Mouse (Mus musculus): Measurements from ENCODE around the gene Timm17a.

The Timm17a gene

GRCm38 (mm10) chr1:135280646-135281045 lies 32.9 kb downstream of the Timm17a start:
- peak; percentile 85 for DNase-seq (ENCODE audit: low spot score)

DNA sequence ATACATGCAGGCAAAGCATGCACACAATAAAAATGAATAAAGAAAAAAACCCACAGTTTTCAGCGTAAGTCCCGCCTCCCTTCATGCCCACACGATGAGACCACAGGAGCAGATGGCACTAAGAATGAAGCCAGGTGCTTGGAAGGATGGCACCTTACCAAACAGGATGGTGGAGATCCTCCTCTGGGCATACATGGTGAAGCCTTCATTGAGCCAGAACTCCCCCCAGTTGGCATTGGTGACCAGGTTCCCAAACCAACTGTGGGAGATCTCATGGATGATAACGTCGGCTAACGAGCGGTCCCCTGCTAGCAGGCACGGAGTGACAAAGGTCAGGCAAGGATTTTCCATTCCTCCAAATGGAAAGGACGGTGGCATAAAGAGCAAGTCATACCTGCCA lies 42.2 kb downstream of the Timm17a start:
- DNase-seq (ENCODE audit: low spot score), result no peak

DNA sequence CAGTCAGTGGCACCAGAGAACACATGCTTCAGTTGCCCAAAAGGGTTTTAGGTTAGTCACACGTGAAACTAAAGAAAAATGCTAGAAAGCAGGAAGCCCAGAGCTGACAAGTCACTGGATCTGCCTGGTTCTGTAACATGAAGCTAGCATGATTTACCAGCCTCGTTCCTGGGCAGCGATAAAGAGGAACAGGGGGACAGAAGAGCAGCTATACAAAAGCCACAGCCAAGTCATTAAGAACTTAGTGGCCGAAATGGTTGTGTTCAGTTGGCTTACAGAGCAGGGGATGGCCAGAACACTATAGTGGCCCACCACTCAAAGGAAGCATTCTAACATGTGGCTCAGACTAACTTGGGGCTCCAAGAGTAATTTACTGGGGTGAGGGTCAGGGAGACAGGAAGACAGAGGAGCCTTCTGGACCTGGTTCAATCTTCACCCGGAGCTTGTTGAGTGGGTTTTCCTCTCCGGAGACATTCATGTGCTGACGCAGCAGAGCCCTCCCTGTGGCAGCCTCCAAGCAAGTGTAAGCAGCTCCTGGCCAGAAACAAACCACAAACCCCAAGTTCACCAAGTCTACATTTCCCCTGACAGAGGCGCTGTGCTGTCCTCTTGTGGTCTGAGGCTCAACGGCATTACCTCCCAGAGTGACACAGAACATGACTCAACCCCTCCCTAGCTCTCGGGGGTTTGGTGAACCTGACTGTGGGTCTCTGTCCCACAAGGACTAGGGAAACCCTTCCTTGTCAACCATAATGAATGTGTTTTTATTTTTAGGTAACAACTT lies 45.7 kb downstream of the Timm17a start:
- no peak for DNase-seq (ENCODE audit: low spot score)

DNA sequence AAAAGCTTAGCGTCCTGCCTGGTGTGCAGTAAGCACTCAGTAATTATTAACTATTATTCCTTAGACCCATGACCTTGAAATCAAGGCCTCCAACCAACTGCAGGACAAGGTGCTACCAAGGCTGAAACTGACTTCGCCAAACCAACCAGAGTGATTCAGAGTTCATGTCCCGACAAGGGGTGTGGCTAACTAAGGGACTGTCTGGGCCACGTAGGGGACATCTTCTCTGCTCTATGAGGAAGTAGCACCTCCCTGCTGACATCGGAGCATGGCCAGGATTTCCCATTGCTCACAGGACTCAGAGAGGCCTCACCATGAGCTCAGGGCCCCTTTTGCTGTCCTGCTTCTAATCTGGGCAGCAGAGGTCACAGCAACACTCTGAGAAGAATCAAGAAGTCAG lies 47.7 kb downstream of the Timm17a start:
- no peak for DNase-seq (ENCODE audit: low spot score)

DNA sequence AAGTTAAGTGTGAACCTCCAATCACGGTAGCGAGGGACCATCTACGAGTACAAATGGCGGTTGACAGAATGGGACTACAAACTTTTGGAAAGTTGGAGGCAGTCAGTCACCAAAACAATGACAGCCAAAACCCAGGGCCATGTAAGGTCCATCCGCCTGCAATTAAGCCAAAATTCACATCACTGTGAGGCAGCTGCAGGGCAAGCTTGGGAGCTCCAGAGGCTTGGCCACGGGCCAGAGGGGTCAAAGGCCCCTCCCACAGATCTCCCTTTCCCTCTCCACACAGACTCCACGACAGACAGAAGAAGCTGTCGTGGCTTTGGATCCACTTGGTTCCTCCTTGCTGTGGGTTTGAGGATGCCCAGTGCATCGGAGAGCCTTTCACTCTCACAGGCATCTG lies 50.3 kb downstream of the Timm17a start:
- no peak for DNase-seq (ENCODE audit: low spot score)

- DNase-seq (ENCODE audit: low spot score), result no peak
Measured at GRCm38 (mm10) chr1:135262329-135262728, 51.2 kb downstream of the Timm17a start.

GRCm38 (mm10) chr1:135260931-135261330 lies 52.6 kb downstream of the Timm17a start:
- DNase-seq (ENCODE audit: low spot score), result no peak

GRCm38 (mm10) chr1:135259128-135259436 lies 54.5 kb downstream of the Timm17a start:
- peak; percentile 91 for DNase-seq (ENCODE audit: low spot score)

GRCm38 (mm10) chr1:135258380-135259127 lies 55.0 kb downstream of the Timm17a start, which contains the start of gene Elf3:
Elf3 (minus strand) TSS chr1:135258568.
- DNase-seq (ENCODE audit: low spot score), result peak; percentile 81

- DNase-seq (ENCODE audit: low spot score), result no peak
Measured at GRCm38 (mm10) chr1:135256299-135256698, 57.3 kb downstream of the Timm17a start.

- DNase-seq (ENCODE audit: low spot score), result no peak
Measured at GRCm38 (mm10) chr1:135252854-135253253, 60.7 kb downstream of the Timm17a start.

DNA sequence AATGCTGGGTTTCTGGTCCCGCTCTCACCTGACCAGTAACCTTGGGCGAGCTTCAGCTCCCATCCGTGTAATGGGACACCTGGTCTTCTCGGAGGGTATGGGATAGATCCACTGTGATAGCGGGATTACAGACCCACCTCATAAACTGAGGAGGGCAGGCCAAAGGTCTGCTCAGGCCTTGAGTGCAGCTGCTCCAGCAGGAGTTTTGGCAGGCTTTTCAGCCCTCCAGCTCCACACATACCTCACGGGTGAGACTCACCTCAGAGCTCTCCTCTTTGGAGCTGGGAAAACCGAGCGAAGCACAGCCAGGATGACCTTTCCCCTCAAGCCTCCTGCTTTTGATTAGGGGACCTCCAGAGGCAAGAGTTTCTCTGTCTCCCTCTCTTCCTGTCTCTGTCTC lies 62.2 kb downstream of the Timm17a start:
- DNase-seq (ENCODE audit: low spot score), result no peak

DNA sequence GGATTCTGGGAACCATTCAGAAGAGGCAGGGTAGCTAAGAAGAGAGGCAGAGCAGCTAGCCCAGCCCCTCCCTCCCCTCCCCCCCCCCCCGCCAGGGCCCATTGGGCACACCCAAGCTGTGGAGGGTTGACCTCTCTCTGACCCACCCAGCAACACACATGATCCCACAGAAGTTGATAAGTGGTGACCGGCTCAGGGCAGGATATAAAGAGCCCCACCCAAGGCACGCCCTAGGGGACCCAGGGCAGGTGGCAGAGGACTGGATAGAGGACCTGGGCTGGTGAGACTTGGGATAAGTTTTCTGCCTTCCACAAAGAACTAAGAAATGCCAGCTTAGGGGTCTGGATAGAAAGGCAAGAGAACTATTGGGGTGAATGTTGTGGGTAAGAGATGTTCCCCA lies 62.9 kb downstream of the Timm17a start:
- DNase-seq (ENCODE audit: low spot score), result no peak

GRCm38 (mm10) chr1:135248434-135248850 lies 65.1 kb downstream of the Timm17a start:
- DNase-seq (ENCODE audit: low spot score), result no peak
